14 mouse cellular contexts compared by ENCODE assay signal in the genomic region with DNA sequence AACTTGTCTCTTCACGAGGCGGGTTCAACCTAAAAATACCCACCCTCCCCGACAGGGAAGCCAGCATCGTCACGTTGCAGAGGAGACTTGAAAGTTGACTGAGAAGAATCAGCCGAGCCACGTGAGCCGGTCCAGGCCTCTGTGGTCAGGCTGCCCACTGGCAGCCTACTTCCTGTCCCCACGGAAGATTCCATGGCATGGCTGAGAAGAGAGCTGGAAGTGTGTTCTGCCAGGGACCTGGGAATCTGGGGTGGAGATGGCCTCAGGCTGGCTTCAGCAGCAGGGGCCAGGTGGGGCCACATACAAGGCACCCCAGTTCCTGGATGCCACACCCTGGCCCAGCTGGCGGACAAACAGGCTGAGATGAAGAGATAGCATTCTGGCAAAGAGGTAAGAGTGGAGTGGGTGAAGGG. TPM values are rescaled to one million over a fixed set of nuclear protein-coding genes. Genes with fewer than 3 reads are reported as not detected.
DNase-seq lines count a peak whose midpoint lies in the region; ATAC-seq and TF ChIP-seq lines count a peak whose summit lies in the region.
"Had no signal": no experiment of that assay in that cellular context is flagged by ENCODE, and none has a peak within 500 bp of the region (broad histone marks: within the 10 kb centered on the region; RNA-seq: fewer than 3 reads in every experiment).

No protein-coding gene starts in this region.

- no peaks in the 10 kb centered on the region for H3K9me3 ChIP-seq in heart, embryonic 15.5 days (replicated peaks)
- H3K9me3 ChIP-seq in stomach, postnatal 0 days (ENCODE audit: control insufficient read depth, low read length) = no peaks in the 10 kb centered on the region
- H3K9me3 ChIP-seq in midbrain, embryonic 14.5 days (ENCODE audit: control insufficient read depth, low read length) = no peaks in the 10 kb centered on the region
- H3K9me3 ChIP-seq: hindbrain, embryonic 13.5 days; limb, embryonic 13.5 days; neural tube, embryonic 13.5 days had no signal

- no peak for TF ChIP-seq EP300 in stomach, postnatal 0 days (optimal IDR thresholded peaks at IDR 0.05)

- WGBS in heart, embryonic 15.5 days = 41% methylated on average over 10 of the region's 10 CpGs
- 61% methylated on average over 10 of the region's 10 CpGs for WGBS in stomach, postnatal 0 days
- WGBS in midbrain, embryonic 14.5 days = 81% methylated on average over 10 of the region's 10 CpGs

- H3K27ac ChIP-seq in heart, embryonic 15.5 days = peak overlapping the region; percentile 69
- no peak overlapping the region; the same call in 1 of the 2 replicates for H3K27ac ChIP-seq in stomach, postnatal 0 days (replicated peaks)
- H3K27ac ChIP-seq in midbrain, embryonic 14.5 days (replicated peaks; ENCODE audit: low read depth, low read length) = no peak overlapping the region
- H3K27ac ChIP-seq: limb, embryonic 13.5 days; macrophage; neural tube, embryonic 13.5 days had no signal

- H3K4me2 ChIP-seq in heart, embryonic 15.5 days = no peak overlapping the region
- H3K4me2 ChIP-seq in stomach, postnatal 0 days (replicated peaks; ENCODE audit: low read depth) = no peak overlapping the region
- H3K4me2 ChIP-seq in midbrain, embryonic 14.5 days (ENCODE audit: low read length) = no peak overlapping the region
- H3K4me2 ChIP-seq: hindbrain, embryonic 13.5 days; limb, embryonic 13.5 days; neural tube, embryonic 13.5 days had no signal

- no peak for ATAC-seq in heart, embryonic 15.5 days (replicated peaks; ENCODE audit: insufficient number of reproducible peaks, insufficient read depth, low FRiP score, low read depth)
- no peak for ATAC-seq in stomach, postnatal 0 days (ENCODE audit: low FRiP score, low TSS enrichment)
- no peak for ATAC-seq in midbrain, embryonic 14.5 days (ENCODE audit: low FRiP score, low TSS enrichment)

- no peak overlapping the region for H3K4me3 ChIP-seq in heart, embryonic 15.5 days
- H3K4me3 ChIP-seq in stomach, postnatal 0 days (ENCODE audit: low read depth, low read length) = no peak overlapping the region
- no peak overlapping the region for H3K4me3 ChIP-seq in midbrain, embryonic 14.5 days (replicated peaks; ENCODE audit: low read depth, low read length)
- H3K4me3 ChIP-seq: hindbrain, embryonic 13.5 days; limb, embryonic 13.5 days; neural tube, embryonic 13.5 days had no signal

- peak; percentile 50 for DNase-seq in cerebellum, adult 11-12 months
- DNase-seq in cerebellum, adult 8-10 months = no peak
- peak; percentile 50 to 81 for DNase-seq in left cerebral cortex, postnatal 25 days (ENCODE audit: low spot score in 2 of 2)
- no peak for DNase-seq in left cerebral cortex, adult 11 months (ENCODE audit: low spot score)
- DNase-seq in stomach, postnatal 0 days (ENCODE audit: low spot score) = peak; percentile 71
- no peak for DNase-seq in kidney, postnatal 10 days
- DNase-seq in midbrain, embryonic 14.5 days = no peak
- DNase-seq: thymus, postnatal 25 days had no signal

- no peaks in the 10 kb centered on the region for H3K36me3 ChIP-seq in heart, embryonic 15.5 days
- H3K36me3 ChIP-seq in stomach, postnatal 0 days (ENCODE audit: control insufficient read depth, insufficient read depth, low read length) = no peaks in the 10 kb centered on the region; the same call in 1 of the 2 replicates
- H3K36me3 ChIP-seq in midbrain, embryonic 14.5 days (ENCODE audit: control insufficient read depth, insufficient read depth, low read length) = no peaks in the 10 kb centered on the region
- H3K36me3 ChIP-seq: hindbrain, embryonic 13.5 days; limb, embryonic 13.5 days; neural tube, embryonic 13.5 days had no signal

- H3K9ac ChIP-seq in heart, embryonic 15.5 days = no peak overlapping the region
- H3K9ac ChIP-seq in stomach, postnatal 0 days (ENCODE audit: low read length) = no peak overlapping the region
- no peak overlapping the region for H3K9ac ChIP-seq in midbrain, embryonic 14.5 days (replicated peaks; ENCODE audit: low read length)
- H3K9ac ChIP-seq: hindbrain, embryonic 13.5 days; limb, embryonic 13.5 days; neural tube, embryonic 13.5 days had no signal

- intact Hi-C loops in left cerebral cortex, postnatal 25 days (cut with DNase I) = no loop called here

- H3K4me1 ChIP-seq in heart, embryonic 15.5 days (replicated peaks) = peaks cover 57% of the 10 kb centered on the region
- H3K4me1 ChIP-seq in stomach, postnatal 0 days (replicated peaks; ENCODE audit: control insufficient read depth, insufficient read depth) = peaks cover 8% of the 10 kb centered on the region
- H3K4me1 ChIP-seq in midbrain, embryonic 14.5 days (ENCODE audit: control insufficient read depth, insufficient read depth, low read length) = peaks cover 49% of the 10 kb centered on the region

- TF ChIP-seq CTCF in stomach, postnatal 0 days (IDR thresholded peaks at IDR 0.05; ENCODE audit: low read depth) = no peak

- H3K27me3 ChIP-seq in heart, embryonic 15.5 days = no peaks in the 10 kb centered on the region
- no peaks in the 10 kb centered on the region for H3K27me3 ChIP-seq in stomach, postnatal 0 days (ENCODE audit: control insufficient read depth, insufficient read depth, low read length)
- H3K27me3 ChIP-seq in midbrain, embryonic 14.5 days (ENCODE audit: control insufficient read depth, insufficient read depth, low read length) = no peaks in the 10 kb centered on the region
- H3K27me3 ChIP-seq: hindbrain, embryonic 13.5 days; neural tube, embryonic 13.5 days had no signal

RNA-seq across cellular contexts. Expression of gene Osbpl2, which starts 3.0 kb away (rescaled TPM):
- total RNA-seq in left cerebral cortex, postnatal 25 days (2021) = 10 to 100 TPM; 43.9 to 47.8 TPM
- polyA plus RNA-seq in heart, embryonic 15.5 days (2015; fragmentation: Nextera tagmentation; extraction: Ambion mirVana) = 31.5 and 36.9 TPM in 2 replicates
- 46.4 and 50.4 TPM in 2 replicates for polyA plus RNA-seq in stomach, postnatal 0 days (2015; fragmentation: Nextera tagmentation; extraction: Ambion mirVana)
- polyA plus RNA-seq in midbrain, embryonic 14.5 days (2014; fragmentation: Nextera tagmentation; extraction: Ambion mirVana) = 67.2 and 76.6 TPM in 2 replicates

RNA-seq across cellular contexts. Expression of gene Hrh3, which starts 11.8 kb away (rescaled TPM):
- 10 to 100 TPM; 74.4 to 96.9 TPM for total RNA-seq in left cerebral cortex, postnatal 25 days (2021)
- not detected in 2 replicates for polyA plus RNA-seq in heart, embryonic 15.5 days (2015; fragmentation: Nextera tagmentation; extraction: Ambion mirVana)
- 0.05 TPM in 1 of 2 replicates, not detected in the other for polyA plus RNA-seq in stomach, postnatal 0 days (2015; fragmentation: Nextera tagmentation; extraction: Ambion mirVana)
- polyA plus RNA-seq in midbrain, embryonic 14.5 days (2014; fragmentation: Nextera tagmentation; extraction: Ambion mirVana) = 2.7 and 3.8 TPM in 2 replicates
- polyA plus RNA-seq: limb, embryonic 13.5 days; macrophage; spleen, adult 2 months had no signal

RNA-seq across cellular contexts. Expression of gene Mtg2, which starts 45.7 kb away (rescaled TPM):
- 10 to 100 TPM; 14.9 to 19.2 TPM for total RNA-seq in left cerebral cortex, postnatal 25 days (2021)
- 24.4 and 25.8 TPM in 2 replicates for polyA plus RNA-seq in heart, embryonic 15.5 days (2015; fragmentation: Nextera tagmentation; extraction: Ambion mirVana)
- polyA plus RNA-seq in stomach, postnatal 0 days (2015; fragmentation: Nextera tagmentation; extraction: Ambion mirVana) = 13.9 and 14.0 TPM in 2 replicates
- 32.2 and 35.4 TPM in 2 replicates for polyA plus RNA-seq in midbrain, embryonic 14.5 days (2014; fragmentation: Nextera tagmentation; extraction: Ambion mirVana)

RNA-seq across cellular contexts. Expression of gene Adrm1, which starts 55.2 kb away (rescaled TPM):
- total RNA-seq in left cerebral cortex, postnatal 25 days (2021) = 100 to 1,000 TPM in 1 of 2 experiments, 10 to 100 TPM in 1; 91.6 to 103 TPM
- 123 and 139 TPM in 2 replicates for polyA plus RNA-seq in heart, embryonic 15.5 days (2015; fragmentation: Nextera tagmentation; extraction: Ambion mirVana)
- polyA plus RNA-seq in stomach, postnatal 0 days (2015; fragmentation: Nextera tagmentation; extraction: Ambion mirVana) = 141 TPM in 2 replicates
- polyA plus RNA-seq in midbrain, embryonic 14.5 days (2014; fragmentation: Nextera tagmentation; extraction: Ambion mirVana) = 158 and 179 TPM in 2 replicates

Comparison
In these comparisons a context has a peak if more than half of its experiments do, and no peak if none do; other contexts are left out.
1. DNase-seq: peak in cerebellum, adult 11-12 months (single experiment), left cerebral cortex, postnatal 25 days (2 of 2) and stomach, postnatal 0 days (single experiment); none in cerebellum, adult 8-10 months (single experiment), left cerebral cortex, adult 11 months (single experiment), kidney, postnatal 10 days (single experiment) and midbrain, embryonic 14.5 days (single experiment).